Mouse (Mus musculus): ENCODE results near the gene Znrd1. TPM values are rescaled to one million over a fixed set of nuclear protein-coding genes. Genes with fewer than 3 reads are reported as not detected.

The Znrd1 gene
- polyA plus RNA-seq, 1 experiment, result 30.3 TPM

- H3K4me1 ChIP-seq (ENCODE audit: control insufficient read depth, insufficient read depth, low read length), result no peaks in the 10 kb centered on the region
- DNase-seq, result no peak
- no peak for TF ChIP-seq POLR2A (IDR thresholded peaks at IDR 0.05; ENCODE audit: borderline replicate concordance, extremely low read depth, low read depth, low read length)
- no peak for TF ChIP-seq CTCF (IDR thresholded peaks at IDR 0.05; ENCODE audit: insufficient read depth, low read length)
- H3K4me3 ChIP-seq (replicated peaks; ENCODE audit: extremely low read depth, low read depth, low read length), result no peak overlapping the region
- 39% methylated on average over 4 of the region's 4 CpGs for WGBS
Observed at GRCm38 (mm10) chr17:36909802-36910201, 48.6 kb downstream of the Znrd1 start.

GRCm38 (mm10) chr17:36908235-36908634 lies 50.1 kb downstream of the Znrd1 start:
- DNase-seq, result no peak
- Histone ChIP-seq H3K4me1 (ENCODE audit: control insufficient read depth, insufficient read depth, low read length) (no peaks in the 10 kb centered on the region), H3K4me3 (replicated peaks; ENCODE audit: extremely low read depth, low read depth, low read length) (no peak overlapping the region)
- 40% methylated on average over 1 of the region's 1 CpGs for WGBS
- TF ChIP-seq POLR2A (IDR thresholded peaks at IDR 0.05; ENCODE audit: borderline replicate concordance, extremely low read depth, low read depth, low read length) (no peak), CTCF (IDR thresholded peaks at IDR 0.05; ENCODE audit: insufficient read depth, low read length) (no peak)

Other genes with a start within 250 kb of the Znrd1 start
- gene H2-M10.5, start 185.6 kb downstream of the Znrd1 start, polyA plus RNA-seq (2012; rRNA removed), result not detected in 2 replicates
- gene H2-M10.6, start 146.4 kb downstream of the Znrd1 start, polyA plus RNA-seq (2012; rRNA removed), result not detected in 2 replicates
- gene Trim26, start 121.4 kb downstream of the Znrd1 start, polyA plus RNA-seq (2012; rRNA removed), result 34.5 and 48.7 TPM in 2 replicates
- 0.14 and 0.30 TPM in 2 replicates for gene Trim15, start 91.3 kb downstream of the Znrd1 start, polyA plus RNA-seq (2012; rRNA removed)
- 0.07 and 0.25 TPM in 2 replicates for gene Trim10, start 89.0 kb downstream of the Znrd1 start, polyA plus RNA-seq (2012; rRNA removed)
- gene Trim40, start 68.4 kb downstream of the Znrd1 start, polyA plus RNA-seq (2012; rRNA removed), result 0.17 TPM in 2 replicates
- gene Trim31, start 60.4 kb downstream of the Znrd1 start, polyA plus RNA-seq (2012; rRNA removed), result 0.10 TPM in 1 of 2 replicates, not detected in the other
- gene Rnf39, start 15.6 kb downstream of the Znrd1 start, polyA plus RNA-seq (2012; rRNA removed), result 34.4 and 42.1 TPM in 2 replicates
- 42.8 and 58.3 TPM in 2 replicates for gene Ppp1r11, start 6.8 kb downstream of the Znrd1 start, polyA plus RNA-seq (2012; rRNA removed)
- 1.1 and 1.4 TPM in 2 replicates for gene Znrd1as, start within 50 bp of the Znrd1 start, polyA plus RNA-seq (2012; rRNA removed)
- 0.14 and 0.18 TPM in 2 replicates for gene 2410137M14Rik, start 22.7 kb upstream of the Znrd1 start, polyA plus RNA-seq (2012; rRNA removed)
- gene H2-M5, start 31.0 kb upstream of the Znrd1 start, polyA plus RNA-seq (2012; rRNA removed), result 0.58 and 1.2 TPM in 2 replicates
- gene Zfp57, start 42.6 kb upstream of the Znrd1 start, polyA plus RNA-seq (2012; rRNA removed), result 12.8 and 21.6 TPM in 2 replicates
- not detected in 2 replicates for gene Mog, start 64.8 kb upstream of the Znrd1 start, polyA plus RNA-seq (2012; rRNA removed)
- gene Gabbr1, start 87.4 kb upstream of the Znrd1 start, polyA plus RNA-seq (2012; rRNA removed), result 38.0 and 46.1 TPM in 2 replicates
- gene Olfr90, start 129.9 kb upstream of the Znrd1 start, polyA plus RNA-seq (2012; rRNA removed), result not detected in 2 replicates
- not detected in 2 replicates for gene Olfr91, start 139.7 kb upstream of the Znrd1 start, polyA plus RNA-seq (2012; rRNA removed)
- not detected in 2 replicates for gene Olfr92, start 161.5 kb upstream of the Znrd1 start, polyA plus RNA-seq (2012; rRNA removed)
- not detected in 2 replicates for gene Olfr93, start 202.9 kb upstream of the Znrd1 start, polyA plus RNA-seq (2012; rRNA removed)
- gene Ubd, start 235.3 kb upstream of the Znrd1 start, polyA plus RNA-seq (2012; rRNA removed), result not detected in 2 replicates
- not detected in 2 replicates for gene Olfr94, start 242.4 kb upstream of the Znrd1 start, polyA plus RNA-seq (2012; rRNA removed)